Mouse (Mus musculus): ENCODE results near the gene Gramd1b. TPM values are rescaled to one million over a fixed set of nuclear protein-coding genes. Genes with fewer than 3 reads are reported as not detected.

Gene Gramd1b
- total RNA-seq, 1 experiment from 2014 or later, result 22.2 TPM

DNA sequence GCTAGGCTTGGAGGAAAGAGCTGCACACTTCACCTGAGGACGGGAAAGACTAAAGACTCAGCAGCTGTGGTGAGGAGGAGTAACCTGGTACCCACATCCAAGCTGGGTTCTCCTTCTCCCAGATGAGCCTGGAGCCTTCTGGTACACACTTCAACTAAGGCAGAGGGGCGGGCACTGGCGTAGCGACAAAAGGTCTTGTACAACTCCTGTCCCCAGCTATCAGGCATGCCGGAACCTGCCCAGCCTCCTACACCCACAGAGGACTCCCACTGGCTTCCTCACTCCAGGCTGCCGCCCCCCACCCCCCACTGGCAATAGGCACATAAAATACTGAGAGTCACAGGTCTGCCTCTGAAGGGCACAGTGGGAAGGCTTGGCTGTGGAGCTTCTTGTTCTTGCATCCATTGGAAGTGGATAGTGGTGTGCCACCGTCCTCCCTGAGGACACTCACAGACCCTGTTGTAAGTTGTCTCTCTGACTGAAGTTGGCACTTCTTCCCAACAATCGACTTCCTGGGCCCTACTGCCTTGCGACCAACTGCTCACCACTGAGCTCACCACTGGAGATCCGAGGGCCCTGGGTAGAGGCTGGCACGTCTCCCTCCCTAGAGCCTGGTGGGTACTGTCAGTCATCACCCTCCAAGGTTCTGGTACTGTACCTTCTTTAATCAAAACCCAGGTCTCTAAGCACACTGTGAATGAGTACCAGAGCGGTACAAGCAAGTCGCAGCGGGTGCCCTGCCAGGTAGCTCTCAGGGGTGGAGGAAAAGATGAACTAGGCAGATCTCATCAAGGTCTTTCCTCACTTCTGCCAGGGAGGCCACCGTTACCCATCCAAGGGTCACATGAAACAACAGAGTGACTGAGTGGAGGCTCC, 199.5 kb downstream of the Gramd1b start:
- no peak for ATAC-seq (ENCODE audit: extremely low read depth, insufficient number of reproducible peaks, low FRiP score, poor library complexity, severe bottlenecking)

DNA sequence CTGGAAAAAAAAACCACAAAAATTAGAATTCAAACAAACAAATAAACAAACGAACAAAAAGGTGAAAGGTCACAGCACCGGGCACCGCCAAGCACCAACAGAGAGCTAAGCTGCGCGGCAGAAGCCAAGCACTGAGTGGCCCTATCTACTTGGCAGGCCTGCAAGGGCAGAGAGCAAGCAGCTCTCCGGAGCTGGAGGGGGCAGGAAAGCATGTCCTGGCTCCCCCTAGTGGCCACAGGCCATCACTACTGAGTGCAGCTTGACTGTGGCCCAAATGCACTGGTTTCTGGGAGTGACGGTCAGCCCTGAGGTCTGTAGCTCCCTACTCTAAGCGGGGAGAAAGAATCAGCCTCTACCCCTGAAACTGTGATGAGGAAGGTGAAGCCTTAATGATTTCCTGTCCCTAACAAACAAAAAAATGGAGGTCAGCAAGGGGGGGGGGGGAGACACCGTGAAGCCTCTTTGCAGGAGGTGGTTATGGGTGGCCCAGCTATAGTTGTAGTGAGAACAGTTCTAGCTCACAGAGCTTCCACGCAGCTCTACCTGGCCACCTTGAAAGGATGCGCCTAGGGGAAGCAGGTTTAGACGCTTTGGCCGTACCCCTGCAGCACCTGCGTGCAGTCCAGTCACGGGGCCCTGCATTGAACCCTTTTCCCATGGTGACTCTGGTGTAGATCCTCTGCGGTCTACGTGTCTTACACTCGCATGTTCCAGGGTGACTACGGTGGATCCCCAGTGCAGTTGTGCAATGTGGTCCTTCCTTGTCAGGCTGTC, 200.4 kb downstream of the Gramd1b start:
- peak; percentile 70 for ATAC-seq (ENCODE audit: extremely low read depth, insufficient number of reproducible peaks, low FRiP score, poor library complexity, severe bottlenecking)

DNA sequence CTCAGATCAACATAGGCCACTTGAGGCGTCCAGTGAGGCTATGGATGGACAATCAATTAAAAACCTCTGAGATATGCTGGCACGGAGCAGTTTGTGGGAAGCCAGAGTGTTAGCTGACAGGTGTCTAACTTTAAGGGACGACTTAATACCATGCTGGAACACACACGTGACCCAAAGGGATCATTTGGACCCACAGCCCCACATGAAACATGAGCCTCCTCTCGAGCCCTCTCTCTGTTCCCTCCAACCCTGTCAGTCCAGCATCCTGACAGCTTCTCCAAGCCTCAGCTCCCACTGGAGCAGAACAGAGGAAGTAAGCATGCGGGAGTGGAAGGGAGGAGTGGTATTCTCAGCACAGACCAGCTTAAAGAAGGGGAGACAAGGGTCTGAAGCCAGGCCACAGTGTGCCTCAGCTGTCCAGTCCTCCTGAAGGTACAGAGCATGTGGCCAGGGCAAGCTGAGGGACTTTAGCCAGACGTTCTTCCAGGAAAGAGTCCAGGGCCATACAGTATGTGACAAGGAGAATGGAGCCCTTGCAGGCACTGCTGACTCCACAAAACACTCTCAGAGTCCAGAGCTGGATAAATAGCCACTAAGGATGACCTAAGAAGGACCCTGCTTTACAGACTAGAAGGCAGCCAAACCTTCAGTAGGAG, 204.8 kb downstream of the Gramd1b start:
- ATAC-seq (ENCODE audit: extremely low read depth, insufficient number of reproducible peaks, low FRiP score, poor library complexity, severe bottlenecking), result no peak

DNA sequence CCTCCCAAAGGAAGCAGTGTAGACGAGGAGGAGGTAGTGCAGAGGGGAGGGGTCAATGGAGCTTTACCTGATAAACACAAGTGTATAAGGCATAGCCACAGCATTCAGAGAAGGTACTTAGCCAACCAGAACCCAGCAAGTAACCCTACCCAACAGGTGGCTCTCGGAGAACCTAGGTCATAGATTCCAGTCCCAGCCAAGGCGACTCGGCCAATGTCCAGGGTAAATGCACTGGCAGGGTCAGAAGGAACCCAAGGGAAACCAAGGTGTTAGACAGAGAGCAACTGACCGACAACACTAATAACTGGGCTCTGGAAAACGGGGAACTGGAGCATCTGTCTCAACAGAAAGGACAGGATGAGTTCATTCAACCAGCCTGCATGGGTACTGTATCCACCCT, 206.4 kb downstream of the Gramd1b start:
- ATAC-seq (ENCODE audit: extremely low read depth, insufficient number of reproducible peaks, low FRiP score, poor library complexity, severe bottlenecking), result no peak

DNA sequence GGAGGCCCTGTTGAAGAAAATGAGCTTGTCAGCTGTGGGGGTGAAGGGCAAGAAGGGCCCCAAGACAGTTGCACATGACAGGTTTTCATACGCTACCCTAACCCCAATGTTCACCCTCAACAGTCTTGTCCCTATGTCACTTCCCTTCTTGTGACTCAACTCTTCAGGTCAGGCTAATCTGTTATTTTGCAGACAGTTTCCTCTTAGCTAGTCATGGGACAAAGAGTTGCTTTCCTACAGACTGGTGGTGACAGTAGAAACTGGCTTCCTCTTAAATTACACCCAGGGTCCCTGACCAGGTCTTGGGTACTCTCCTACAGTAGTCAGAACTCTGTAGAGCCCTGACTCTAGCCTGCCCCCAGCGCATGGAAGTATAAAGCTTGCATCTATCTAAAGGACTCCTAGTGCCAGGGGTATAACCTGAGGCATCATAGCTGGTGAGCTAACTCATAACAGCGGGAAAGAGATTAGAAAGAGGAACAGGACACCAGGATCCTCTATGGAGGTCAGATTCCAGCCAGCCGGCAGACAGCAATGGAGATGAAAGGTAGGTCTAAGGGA, 206.9 kb downstream of the Gramd1b start:
- ATAC-seq (ENCODE audit: extremely low read depth, insufficient number of reproducible peaks, low FRiP score, poor library complexity, severe bottlenecking), result peak; percentile 27; the same call in 1 of the 2 replicates

DNA sequence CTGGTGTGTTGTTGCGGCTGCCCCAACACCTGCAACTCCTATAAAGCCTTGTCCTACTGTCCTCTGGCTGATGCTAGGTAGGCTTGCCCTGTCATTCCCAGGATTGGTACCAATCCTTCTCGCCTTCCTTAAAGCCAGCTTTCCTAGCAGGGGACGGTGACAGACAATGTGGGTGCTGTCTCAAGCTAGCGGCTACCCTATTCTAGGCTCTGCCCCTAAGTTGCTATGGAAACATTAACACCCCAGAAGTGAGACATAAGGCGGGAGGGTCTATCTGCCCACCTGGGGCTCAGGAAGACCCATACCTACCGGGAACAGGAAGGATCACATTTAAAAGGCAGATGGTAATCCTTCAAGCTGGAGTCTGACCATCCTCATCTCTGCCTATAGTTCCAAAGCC, 207.4 kb downstream of the Gramd1b start:
- no peak for ATAC-seq (ENCODE audit: extremely low read depth, insufficient number of reproducible peaks, low FRiP score, poor library complexity, severe bottlenecking)

DNA sequence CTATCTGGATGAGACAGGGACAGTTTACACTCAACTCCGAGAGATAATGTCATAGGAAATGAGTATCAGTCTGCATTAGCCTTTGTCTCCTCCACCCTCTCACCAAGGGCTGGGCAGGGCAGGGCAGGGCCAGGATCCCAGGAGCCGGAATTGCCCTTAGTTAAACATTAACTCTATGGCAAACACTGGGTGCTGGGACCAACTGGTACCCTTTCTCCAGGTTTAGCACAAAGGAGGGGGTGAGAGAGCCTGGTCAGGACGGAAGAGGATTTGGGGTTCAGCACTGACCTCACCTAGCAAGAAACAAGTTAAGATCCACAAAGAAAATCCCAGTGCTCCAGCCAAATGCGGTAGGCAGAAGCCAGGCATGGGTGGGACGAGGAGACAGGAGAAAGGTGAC, 208.0 kb downstream of the Gramd1b start:
- ATAC-seq (ENCODE audit: extremely low read depth, insufficient number of reproducible peaks, low FRiP score, poor library complexity, severe bottlenecking), result no peak

DNA sequence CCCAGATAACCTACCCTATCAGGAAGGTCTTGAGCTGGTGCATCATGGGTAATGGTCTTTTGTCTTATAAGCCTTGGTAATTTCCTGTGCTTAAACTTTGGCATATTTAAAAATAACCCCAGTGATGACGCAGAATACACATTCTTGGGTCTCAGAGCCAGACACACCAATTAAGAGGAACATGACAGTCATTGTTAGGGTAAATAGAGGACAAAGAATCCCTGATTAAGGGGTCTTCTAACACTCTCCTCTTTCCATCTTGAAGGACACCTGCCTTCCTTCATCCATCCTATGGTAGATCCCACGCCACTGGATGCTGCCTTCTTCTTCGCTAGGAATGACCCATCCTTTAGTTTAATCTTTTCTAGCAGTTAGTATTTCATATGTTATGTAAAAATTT, 208.8 kb downstream of the Gramd1b start:
- ATAC-seq (ENCODE audit: extremely low read depth, insufficient number of reproducible peaks, low FRiP score, poor library complexity, severe bottlenecking), result no peak

DNA sequence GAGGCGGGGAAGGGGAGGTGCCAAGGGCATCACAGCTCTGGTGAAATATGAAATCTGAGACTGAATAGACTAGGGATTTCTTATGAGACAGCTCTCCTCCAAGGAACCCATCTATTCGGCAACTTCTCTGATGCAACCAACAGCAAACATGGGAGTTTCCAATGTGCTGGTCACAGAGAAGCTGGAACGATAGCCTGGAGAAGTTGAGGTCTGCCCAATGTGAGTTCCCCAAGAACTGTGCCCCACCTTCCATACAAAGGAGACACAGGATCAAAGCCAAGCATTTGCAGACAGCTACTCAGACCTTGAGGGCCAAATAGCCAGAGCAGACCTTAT, 209.5 kb downstream of the Gramd1b start:
- ATAC-seq (ENCODE audit: extremely low read depth, insufficient number of reproducible peaks, low FRiP score, poor library complexity, severe bottlenecking), result no peak

DNA sequence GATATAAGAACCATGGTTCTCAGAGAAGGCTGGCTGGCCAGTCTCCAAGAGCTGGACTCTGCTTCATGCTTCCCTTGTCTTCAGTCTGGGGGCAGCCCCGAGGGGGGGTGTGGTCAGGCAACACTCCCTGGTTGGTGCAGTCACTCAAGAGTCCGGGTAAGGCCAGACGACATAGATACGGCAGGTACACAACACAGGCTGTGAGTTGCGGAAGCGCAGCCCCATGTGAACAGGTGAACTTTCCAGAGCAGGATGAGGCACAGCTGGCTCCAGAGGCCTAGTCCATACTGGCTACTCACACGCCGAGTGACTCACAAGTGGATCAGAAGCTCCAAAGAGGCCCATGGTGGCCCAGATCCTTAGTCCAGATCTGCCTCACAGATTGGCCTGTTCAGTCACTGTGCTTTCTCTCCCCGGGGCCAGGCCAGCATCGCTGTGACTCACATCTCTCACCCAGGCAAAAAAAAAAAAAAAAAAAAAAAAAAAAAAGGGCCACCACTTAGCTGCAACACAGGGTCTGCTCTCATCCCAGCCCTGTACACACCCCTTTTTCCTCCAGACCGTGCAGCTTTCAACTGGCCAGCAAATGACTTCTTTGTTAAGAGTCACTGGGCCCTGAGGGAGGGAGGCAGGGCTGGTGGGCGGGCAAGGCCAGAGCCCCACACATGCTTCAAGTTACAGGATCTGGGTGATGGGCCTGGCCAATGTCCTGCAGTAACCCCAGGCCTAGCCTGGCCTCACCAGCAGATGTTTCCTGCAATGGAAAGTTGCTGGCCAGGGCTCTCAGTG, 210.1 kb downstream of the Gramd1b start:
- ATAC-seq (ENCODE audit: extremely low read depth, insufficient number of reproducible peaks, low FRiP score, poor library complexity, severe bottlenecking), result no peak

DNA sequence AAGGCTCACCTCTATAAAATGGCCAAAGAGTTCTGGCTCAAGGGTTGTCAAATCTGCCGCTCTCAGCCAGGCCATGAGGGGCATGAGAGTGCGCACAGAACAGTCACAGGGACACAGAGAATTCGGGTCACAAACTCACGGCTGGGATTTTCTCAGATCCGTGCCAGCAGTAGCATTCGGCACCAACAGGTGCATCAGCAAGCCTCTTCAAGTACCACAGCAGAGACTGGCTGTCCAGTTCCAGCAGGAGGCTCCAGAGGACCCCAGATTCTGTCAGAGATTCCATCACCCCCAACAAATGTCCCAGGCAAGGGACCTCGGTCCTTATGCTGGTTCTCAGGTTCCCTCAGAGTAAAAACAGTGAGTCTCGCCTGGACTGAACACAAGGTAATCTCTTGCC, 210.8 kb downstream of the Gramd1b start:
- ATAC-seq (ENCODE audit: extremely low read depth, insufficient number of reproducible peaks, low FRiP score, poor library complexity, severe bottlenecking), result no peak

DNA sequence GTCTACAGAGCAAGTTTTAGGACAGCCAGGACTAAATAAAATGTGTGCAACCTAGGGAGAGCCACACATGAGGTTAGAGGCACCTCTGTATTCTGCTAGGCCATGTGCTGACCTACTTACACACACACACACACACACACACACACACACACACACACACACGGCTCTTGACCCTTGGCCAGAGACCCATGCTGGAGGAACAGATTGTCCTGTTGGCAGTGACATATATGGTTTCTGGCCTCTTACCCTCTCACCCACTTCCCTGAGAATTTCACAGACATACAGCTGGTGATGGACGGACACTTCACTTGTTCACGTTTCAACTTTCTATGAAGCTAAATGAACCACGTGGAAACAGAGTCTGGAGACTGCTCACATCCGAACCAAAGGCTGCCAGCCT, 212.4 kb downstream of the Gramd1b start:
- ATAC-seq (ENCODE audit: extremely low read depth, insufficient number of reproducible peaks, low FRiP score, poor library complexity, severe bottlenecking), result no peak

DNA sequence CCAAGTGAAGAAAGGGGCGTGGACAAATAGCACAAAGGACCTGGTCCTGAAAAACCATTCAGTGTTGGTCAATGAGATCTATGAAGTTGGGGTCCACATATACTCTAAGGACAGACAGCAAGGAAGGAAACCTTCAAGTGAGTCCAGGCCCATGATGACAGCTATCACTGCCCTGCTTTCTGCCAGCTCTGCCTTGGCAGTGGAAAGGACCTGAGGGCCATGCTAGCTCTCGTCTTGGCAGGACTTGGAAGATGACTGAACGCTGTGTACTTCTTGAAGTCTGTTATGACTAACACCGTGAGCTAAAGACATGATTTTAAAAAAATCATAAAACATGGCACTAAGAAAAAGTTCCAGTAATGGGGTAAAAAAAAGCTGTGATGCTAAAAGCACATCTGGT, 213.4 kb downstream of the Gramd1b start:
- no peak for ATAC-seq (ENCODE audit: extremely low read depth, insufficient number of reproducible peaks, low FRiP score, poor library complexity, severe bottlenecking)

DNA sequence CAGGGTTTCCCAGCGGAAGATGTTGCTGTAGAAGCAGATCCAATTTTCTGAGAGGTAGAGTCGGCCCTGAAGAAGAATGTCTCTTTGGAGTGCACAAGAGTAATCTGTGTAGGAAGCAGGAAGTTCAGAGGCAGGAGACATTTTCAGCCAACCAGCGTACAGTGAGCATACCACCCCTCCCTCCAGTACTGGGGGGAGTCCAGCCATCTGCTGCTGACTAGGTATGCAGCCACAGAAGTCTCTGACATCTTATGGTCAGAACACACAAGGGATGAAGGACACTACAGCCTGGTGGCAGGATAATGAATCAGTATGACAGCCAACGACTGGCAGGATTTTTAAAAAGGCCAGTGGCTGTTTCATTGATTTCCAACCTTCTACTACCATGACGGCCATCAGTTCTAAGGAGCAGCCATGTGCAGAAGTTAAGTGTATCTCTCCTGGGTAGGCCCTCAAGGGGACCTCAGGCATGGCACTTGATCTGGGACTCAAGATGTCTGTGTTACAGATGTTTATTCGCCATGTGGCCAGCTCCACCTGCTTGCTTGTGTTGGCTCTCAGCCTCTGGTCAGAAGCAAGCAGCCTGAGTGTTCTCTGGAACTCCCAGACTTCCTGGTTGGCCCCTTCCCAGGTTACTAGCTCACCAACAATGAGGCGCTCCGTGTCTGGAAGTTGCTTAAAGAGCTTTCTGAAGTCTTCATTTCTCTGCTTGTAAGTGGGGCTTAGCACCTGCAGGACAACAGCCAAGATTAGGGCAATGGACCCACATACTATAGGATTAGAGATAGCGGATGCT, 214.1 kb downstream of the Gramd1b start:
- ATAC-seq (ENCODE audit: extremely low read depth, insufficient number of reproducible peaks, low FRiP score, poor library complexity, severe bottlenecking), result no peak

DNA sequence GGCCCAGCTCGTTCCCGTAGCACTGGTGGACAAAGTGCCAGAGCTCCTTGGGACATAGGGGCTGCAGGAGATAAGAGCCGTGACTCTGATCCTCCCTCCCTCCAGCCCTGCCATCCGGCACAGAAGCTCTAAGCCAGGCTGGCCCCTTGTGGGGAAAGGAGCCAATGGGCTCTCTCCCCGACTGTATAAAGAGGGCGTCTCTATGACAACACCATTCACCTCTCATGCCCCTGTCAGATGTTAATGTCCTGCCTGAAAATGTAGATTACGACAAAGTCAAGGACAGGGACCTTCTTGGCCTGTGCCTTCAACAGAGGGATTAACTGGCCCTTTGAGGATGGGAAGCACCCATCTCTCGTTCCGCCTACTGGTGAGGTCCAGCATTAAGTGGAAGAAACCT, 219.4 kb downstream of the Gramd1b start:
- ATAC-seq (ENCODE audit: extremely low read depth, insufficient number of reproducible peaks, low FRiP score, poor library complexity, severe bottlenecking), result no peak

DNA sequence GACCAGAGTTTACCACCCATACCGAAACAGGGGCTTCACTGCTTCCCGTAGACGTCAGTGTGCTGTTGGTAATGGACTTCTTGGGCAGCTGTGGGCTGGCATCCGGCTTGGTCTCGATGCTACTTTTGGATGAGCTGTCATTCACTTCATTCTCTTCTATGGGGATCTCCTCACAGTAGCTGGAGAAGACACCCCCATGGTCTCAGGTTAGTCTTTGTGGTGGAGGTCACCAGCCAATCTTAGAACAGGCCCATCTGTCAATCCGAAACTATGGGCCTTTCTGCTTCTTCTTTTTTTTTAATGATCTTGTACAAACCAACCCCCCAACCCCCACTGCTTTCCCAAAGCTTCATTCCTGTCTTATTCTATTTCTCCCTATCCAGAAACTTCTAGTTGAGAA, 221.3 kb downstream of the Gramd1b start:
- no peak for ATAC-seq (ENCODE audit: extremely low read depth, insufficient number of reproducible peaks, low FRiP score, poor library complexity, severe bottlenecking)

DNA sequence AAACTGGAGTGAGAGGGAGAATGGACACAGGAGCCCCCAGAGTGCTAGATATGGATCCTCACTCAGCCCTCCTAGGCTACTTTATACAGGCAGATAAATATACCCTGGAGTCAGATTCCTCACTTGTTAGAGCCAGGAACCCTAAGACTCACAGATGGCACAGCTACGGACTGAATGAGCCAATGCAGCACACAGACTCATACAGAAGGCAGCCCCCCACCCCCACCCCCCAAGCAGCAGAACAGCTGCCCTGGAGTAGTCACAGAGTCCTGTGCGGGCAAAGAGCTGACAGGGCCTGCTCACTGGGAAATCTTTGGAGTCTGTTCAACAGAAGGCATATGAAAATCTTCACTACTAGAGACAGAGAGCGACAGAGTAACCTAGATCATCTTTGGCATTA, 223.9 kb downstream of the Gramd1b start:
- ATAC-seq (ENCODE audit: extremely low read depth, insufficient number of reproducible peaks, low FRiP score, poor library complexity, severe bottlenecking), result no peak

DNA sequence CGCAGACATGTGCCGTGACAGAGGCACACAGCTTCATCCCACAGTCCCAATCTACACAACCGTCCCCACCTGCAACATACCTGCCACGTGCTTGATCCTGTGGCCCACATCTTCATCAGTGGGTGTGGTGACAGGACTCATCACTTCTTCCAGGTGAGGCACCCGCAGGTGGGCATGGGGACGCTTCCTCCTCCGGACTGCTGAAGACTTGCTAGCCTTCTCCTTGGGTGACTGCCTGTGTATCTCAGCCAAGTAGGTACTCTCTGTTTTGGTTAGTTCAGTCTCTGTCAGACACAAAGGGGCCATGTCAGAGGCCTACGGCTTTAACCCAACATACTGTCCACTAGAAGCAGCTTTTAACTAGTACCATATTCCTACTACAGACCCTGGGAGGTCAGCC, 226.9 kb downstream of the Gramd1b start:
- ATAC-seq (ENCODE audit: extremely low read depth, insufficient number of reproducible peaks, low FRiP score, poor library complexity, severe bottlenecking), result no peak

Measured in neutrophil, adult 5-6 weeks (primary cell).